Mouse (Mus musculus) embryonic facial prominence, embryonic 14.5 days (tissue): ENCODE measurements around the gene 2210011C24Rik. TPM values are rescaled to one million over a fixed set of nuclear protein-coding genes. Genes with fewer than 3 reads are reported as not detected.

Experiments
- ATAC-seq: fragments of 200-750 bp; cut with Nextera tagmentation; 2 replicates; pipeline ENCODE4 v1.8.0; 2017; ENCODE audit warnings: low read depth, moderate number of reproducible peaks, moderate TSS enrichment
- DNase-seq: peaks from one replicate; pipeline ENCODE4 v3.0.0-alpha.2; 2015; ENCODE audit warnings: low spot score
- H3K27ac ChIP-seq: fragments of 300-500 bp; sonication (generic); replicated peaks from 2 replicates; pipeline ENCODE4 v1.5.1; 2014; ENCODE audit warnings: low read depth, mild to moderate bottlenecking, low read length, moderate library complexity
- H3K27me3 ChIP-seq: fragments of 300-500 bp; sonication (generic); replicated peaks from 2 replicates; pipeline ENCODE4 v1.6.1; 2014; ENCODE audit warnings: low read length; ENCODE audit not compliant: control insufficient read depth, insufficient read depth
- H3K36me3 ChIP-seq: fragments of 300-500 bp; sonication (generic); 2 replicates; pipeline ENCODE4 v1.6.1; 2014; ENCODE audit warnings: low read length, mixed read lengths; ENCODE audit not compliant: control insufficient read depth, insufficient read depth
- H3K4me1 ChIP-seq: fragments of 300-500 bp; sonication (generic); 2 replicates; pipeline ENCODE4 v1.6.1; 2014; ENCODE audit warnings: antibody characterized with exemption, low read length; ENCODE audit not compliant: control insufficient read depth, insufficient read depth
- H3K4me2 ChIP-seq: fragments of 300-500 bp; sonication (generic); 2 replicates; pipeline ENCODE4 v1.6.1; 2014; ENCODE audit warnings: low read depth, mild to moderate bottlenecking, low read length, moderate library complexity, mixed read lengths
- H3K4me3 ChIP-seq: fragments of 300-500 bp; sonication (generic); 2 replicates; pipeline ENCODE4 v1.5.1; 2014; ENCODE audit warnings: low read depth, mild to moderate bottlenecking, low read length
- H3K9ac ChIP-seq: fragments of 300-500 bp; sonication (generic); 2 replicates; pipeline ENCODE4 v1.6.1; 2014; ENCODE audit warnings: low read depth, mild to moderate bottlenecking, low read length, moderate library complexity, mixed read lengths
- H3K9me3 ChIP-seq: fragments of 300-500 bp; sonication (generic); 2 replicates; pipeline ENCODE4 v1.6.1; 2016; ENCODE audit warnings: low read length; ENCODE audit not compliant: control insufficient read depth
- WGBS: fragments of 180-500 bp; shearing (Covaris S2); extraction: QIAGEN DNeasy Blood & Tissue Kit; methylation state at CpG from one replicate; pipeline ENCODE4 v1.1.7; 2014; 5-methylcytosine and 5-hydroxymethylcytosine counted together
- polyA plus RNA-seq: library from polyadenylated mRNA; unstranded; fragments of >200 nt; fragmentation: Nextera tagmentation; extraction: Ambion mirVana; gene quantifications from 2 replicates; pipeline ENCODE4 v1.2.1, GENCODE M21; 2014

The 2210011C24Rik gene
- polyA plus RNA-seq, 1 experiment from 2014 or later: 1.4 TPM

DNA sequence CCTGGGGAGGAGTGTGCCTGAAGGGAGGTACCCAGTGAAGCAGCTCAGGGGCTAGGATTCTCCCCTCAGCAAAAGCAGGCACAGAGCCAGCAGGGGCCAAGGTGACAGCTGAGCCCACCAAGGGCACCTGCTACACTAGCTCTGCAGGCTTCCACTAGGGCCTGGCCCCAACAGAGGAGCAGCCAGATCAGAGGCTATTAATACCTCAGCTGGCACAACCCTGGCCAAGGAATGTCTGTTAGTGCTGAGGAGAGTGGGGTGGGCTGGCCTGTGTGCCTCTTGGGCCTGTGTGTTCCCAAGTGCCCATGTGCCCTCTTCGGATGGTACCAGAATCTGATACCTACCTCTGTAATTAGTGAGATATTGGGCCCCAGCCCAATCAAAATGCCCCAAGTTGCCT lies 31.7 kb downstream of the 2210011C24Rik start:
- peak overlapping the region; percentile 19; the same call in 1 of the 2 replicates for H3K9ac ChIP-seq
- H3K4me2 ChIP-seq: no peak overlapping the region; the same call in 1 of the 2 replicates
- no peaks in the 10 kb centered on the region for H3K9me3 ChIP-seq
- 100% methylated on average over 1 of the region's 1 CpGs for WGBS
- DNase-seq (no peak), ATAC-seq (peak; percentile 62)
- no peak overlapping the region for H3K4me3 ChIP-seq
- H3K27ac ChIP-seq: no peak overlapping the region
- H3K27me3 ChIP-seq: no peaks in the 10 kb centered on the region
- 0 out of 2 replicates have a peak, but pooled peaks cover 6% of the 10 kb centered on the region for H3K4me1 ChIP-seq
- H3K36me3 ChIP-seq: peaks cover 45% of the 10 kb centered on the region

DNA sequence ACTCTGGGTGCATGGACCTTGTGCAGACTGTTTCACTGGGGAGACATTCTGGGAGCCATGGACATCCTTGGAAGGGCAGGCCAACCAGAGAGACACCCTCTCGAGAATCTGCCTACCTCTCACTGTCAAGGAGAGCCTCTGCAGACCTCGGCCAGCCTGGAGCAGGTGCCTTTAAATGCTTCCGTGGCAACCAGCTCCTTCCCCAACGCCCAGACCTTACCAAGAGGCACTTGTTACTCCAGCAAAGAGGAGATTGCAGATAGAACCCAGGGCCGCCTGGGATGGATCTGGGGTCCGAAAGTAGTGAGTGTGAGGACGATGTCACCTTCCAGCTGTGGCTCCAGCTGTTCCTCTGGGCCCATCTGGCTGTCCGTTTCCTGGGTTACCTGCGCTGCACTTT lies 33.8 kb downstream of the 2210011C24Rik start:
- Histone ChIP-seq H3K36me3 (peaks cover 27% of the 10 kb centered on the region), H3K27me3 (no peaks in the 10 kb centered on the region), H3K4me1 (peaks cover 13% of the 10 kb centered on the region), H3K9ac (no peak overlapping the region), H3K4me3 (no peak overlapping the region), H3K4me2 (no peak overlapping the region), H3K27ac (no peak overlapping the region), H3K9me3 (no peaks in the 10 kb centered on the region)
- no peak for DNase-seq
- no peak for ATAC-seq
- 69% methylated on average over 9 of the region's 9 CpGs for WGBS

DNA sequence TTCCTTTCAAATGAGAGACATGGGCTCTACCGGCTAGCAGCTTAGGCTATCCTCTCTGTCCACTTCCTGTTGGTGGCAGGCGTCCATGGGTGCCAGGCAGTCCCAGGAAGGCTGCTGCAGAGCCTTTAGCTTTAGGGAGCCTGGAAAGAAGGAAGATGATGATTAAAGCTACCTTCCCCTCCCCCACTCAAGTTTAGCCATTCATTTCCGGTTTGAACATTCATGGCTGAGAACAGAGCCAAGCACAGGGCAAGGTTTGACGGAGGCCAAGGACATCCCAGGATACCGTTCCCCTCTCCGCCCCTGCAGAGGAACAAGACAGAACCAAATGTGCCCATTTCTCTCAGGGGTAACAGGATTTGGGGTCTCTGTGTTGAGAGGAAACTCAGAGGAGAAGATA lies 34.3 kb downstream of the 2210011C24Rik start:
- DNase-seq: no peak
- no peak overlapping the region for H3K27ac ChIP-seq
- 50% methylated on average over 6 of the region's 6 CpGs for WGBS

DNA sequence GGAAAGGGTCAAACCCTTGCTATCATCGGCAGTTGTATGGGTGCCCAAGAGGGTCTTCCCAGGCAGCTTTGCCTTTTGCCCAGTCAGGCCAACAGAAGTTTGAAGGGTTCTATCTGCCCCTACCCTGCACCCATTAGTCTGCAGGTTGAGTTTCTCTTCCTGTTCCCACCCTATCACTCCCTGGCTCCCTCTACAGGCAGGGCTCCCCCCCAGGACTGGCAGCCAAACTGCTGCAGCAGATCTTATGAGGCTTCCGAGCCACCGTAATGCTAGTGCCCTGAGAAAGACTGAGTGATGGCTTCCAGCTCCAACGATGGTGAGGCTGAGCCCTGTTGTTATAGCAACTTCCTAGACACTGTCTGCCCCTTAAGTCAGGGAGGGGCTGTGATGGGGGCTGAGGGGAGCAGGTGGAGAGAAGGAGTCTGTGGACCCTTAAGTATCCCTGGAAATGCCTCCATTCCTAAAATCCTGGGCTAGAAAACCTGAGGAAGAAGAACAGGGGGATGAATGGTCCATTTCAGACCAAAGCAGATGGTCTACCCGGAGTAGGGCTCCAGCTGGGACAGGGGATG lies 35.1 kb downstream of the 2210011C24Rik start:
- Histone ChIP-seq H3K27me3 (no peaks in the 10 kb centered on the region), H3K27ac (no peak overlapping the region), H3K9ac (no peak overlapping the region), H3K4me3 (no peak overlapping the region), H3K4me2 (no peak overlapping the region), H3K36me3 (peaks cover 13% of the 10 kb centered on the region), H3K9me3 (no peaks in the 10 kb centered on the region), H3K4me1 (peaks cover 15% of the 10 kb centered on the region)
- WGBS: 82% methylated on average over 5 of the region's 5 CpGs
- DNase-seq: no peak
- ATAC-seq: no peak

More for the DNA sequence above, 34.3 kb downstream of the 2210011C24Rik start:
- ATAC-seq: no peak
- Histone ChIP-seq H3K27me3 (no peaks in the 10 kb centered on the region), H3K9me3 (no peaks in the 10 kb centered on the region), H3K36me3 (peaks cover 21% of the 10 kb centered on the region), H3K4me2 (no peak overlapping the region), H3K9ac (no peak overlapping the region), H3K4me1 (peaks cover 13% of the 10 kb centered on the region), H3K4me3 (no peak overlapping the region)

DNA sequence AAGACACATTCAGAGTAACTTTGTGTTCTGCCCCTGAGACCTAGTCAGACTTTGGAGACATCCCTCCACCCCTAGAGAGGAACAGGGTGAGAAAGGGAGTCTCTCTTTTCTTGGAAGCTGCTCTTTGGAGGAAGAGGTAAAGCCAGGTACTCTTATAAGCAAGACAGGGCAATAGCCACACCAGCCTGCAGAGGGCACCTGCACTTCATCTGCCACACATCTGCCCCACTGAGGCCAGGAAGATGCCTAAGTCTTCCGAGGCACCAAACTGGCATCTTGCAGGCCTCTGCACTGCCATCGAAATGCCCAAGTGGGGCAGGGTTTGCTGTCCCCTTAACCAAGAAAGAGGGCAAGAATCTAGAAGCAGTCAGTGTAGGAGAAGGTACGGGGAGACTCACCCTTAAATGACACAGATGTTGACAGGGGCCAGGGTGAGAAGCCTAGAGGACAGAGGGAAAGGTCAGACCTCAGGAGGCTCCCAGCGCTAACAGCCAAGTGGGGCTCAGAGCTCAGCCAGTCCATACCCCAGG lies 35.8 kb downstream of the 2210011C24Rik start:
- WGBS: 83% methylated on average over 4 of the region's 4 CpGs
- no peaks in the 10 kb centered on the region for H3K27me3 ChIP-seq
- no peak overlapping the region for H3K9ac ChIP-seq
- ATAC-seq (no peak), DNase-seq (no peak)
- no peak overlapping the region for H3K4me2 ChIP-seq
- H3K27ac ChIP-seq: no peak overlapping the region
- H3K4me3 ChIP-seq: no peak overlapping the region
- H3K4me1 ChIP-seq: peaks cover 16% of the 10 kb centered on the region
- peaks cover 6% of the 10 kb centered on the region for H3K36me3 ChIP-seq
- H3K9me3 ChIP-seq: no peaks in the 10 kb centered on the region

DNA sequence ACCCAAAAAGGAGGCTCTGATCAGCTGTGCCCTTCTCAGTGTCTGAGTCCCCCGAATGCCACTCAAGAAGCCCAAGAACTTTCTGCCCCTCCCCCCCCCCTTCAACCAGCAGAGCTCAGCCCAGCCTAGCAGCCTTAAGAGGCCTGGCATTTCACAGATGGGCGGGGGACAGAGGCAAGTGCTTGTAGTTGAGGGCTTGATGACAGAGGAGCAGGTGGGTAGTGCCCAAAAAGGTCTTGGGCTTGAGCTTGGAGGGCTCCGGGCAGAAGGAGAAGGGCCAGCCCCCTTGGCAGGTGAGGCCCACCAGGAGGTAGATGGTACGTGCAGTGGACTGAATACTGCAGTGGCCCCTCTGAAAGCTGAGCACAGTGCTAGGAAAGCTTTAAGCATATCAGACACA lies 37.5 kb downstream of the 2210011C24Rik start:
- H3K27ac ChIP-seq: no peak overlapping the region
- peaks cover 5% of the 10 kb centered on the region for H3K36me3 ChIP-seq
- H3K4me2 ChIP-seq: peak overlapping the region; percentile 97
- no peak for ATAC-seq
- H3K27me3 ChIP-seq: no peaks in the 10 kb centered on the region
- peak overlapping the region; percentile 86; the same call in 1 of the 2 replicates for H3K9ac ChIP-seq
- no peak for DNase-seq
- H3K4me1 ChIP-seq: peaks cover 16% of the 10 kb centered on the region
- WGBS: 78% methylated on average over 4 of the region's 4 CpGs
- H3K9me3 ChIP-seq: no peaks in the 10 kb centered on the region
- no peak overlapping the region for H3K4me3 ChIP-seq

DNA sequence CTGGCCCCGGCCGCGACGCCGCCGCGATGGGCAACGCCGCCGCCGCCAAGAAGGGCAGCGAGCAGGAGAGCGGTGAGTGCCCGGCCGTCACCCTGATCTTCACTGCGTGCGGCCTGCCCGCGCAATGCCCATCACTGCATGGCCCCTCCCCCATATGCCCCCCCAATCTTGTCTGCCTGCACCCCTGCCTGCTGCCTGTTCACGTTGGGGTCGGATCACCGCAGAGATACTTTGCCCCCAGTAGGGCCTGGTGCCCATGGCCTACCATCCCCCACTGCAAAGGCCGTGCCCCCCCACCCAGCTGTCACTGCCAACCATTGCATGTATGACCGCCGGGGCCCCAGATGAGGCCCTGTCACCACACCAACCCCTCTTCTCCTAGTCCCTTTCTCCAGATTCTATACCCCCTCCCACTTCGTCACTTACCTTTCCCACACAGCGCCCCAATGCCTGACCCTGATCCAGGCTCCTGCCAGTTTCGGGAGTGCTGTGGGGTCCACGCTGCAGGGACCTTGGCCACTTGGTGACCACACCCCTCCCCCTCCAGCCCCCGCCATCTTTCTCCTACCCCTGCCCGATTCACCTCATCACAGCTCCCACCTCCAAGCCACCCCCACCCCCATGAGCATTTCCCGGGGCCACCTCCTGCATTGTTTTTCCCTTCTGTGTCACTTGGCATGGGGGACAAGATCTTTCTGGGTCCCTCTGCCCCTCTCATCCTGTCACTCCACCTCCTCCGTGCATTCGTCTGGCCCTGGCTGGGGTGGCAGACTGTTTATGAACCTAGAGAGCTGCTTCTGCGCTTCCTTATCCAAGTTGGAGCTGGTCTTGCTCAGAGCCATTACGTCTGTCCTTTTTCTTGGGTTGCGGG lies 38.6 kb downstream of the 2210011C24Rik start:
- Histone ChIP-seq H3K4me1 (peaks cover 16% of the 10 kb centered on the region), H3K27me3 (no peaks in the 10 kb centered on the region), H3K36me3 (peaks cover 16% of the 10 kb centered on the region), H3K4me3 (peak overlapping the region; percentile 93), H3K9me3 (no peaks in the 10 kb centered on the region), H3K4me2 (peak overlapping the region; percentile 97), H3K9ac (peak overlapping the region; percentile 86), H3K27ac (peak overlapping the region; percentile 61)
- DNase-seq: peak; percentile 8
- peak; percentile 10; the same call in 1 of the 2 replicates for ATAC-seq
- WGBS: 4% methylated on average over 30 of the region's 37 CpGs

DNA sequence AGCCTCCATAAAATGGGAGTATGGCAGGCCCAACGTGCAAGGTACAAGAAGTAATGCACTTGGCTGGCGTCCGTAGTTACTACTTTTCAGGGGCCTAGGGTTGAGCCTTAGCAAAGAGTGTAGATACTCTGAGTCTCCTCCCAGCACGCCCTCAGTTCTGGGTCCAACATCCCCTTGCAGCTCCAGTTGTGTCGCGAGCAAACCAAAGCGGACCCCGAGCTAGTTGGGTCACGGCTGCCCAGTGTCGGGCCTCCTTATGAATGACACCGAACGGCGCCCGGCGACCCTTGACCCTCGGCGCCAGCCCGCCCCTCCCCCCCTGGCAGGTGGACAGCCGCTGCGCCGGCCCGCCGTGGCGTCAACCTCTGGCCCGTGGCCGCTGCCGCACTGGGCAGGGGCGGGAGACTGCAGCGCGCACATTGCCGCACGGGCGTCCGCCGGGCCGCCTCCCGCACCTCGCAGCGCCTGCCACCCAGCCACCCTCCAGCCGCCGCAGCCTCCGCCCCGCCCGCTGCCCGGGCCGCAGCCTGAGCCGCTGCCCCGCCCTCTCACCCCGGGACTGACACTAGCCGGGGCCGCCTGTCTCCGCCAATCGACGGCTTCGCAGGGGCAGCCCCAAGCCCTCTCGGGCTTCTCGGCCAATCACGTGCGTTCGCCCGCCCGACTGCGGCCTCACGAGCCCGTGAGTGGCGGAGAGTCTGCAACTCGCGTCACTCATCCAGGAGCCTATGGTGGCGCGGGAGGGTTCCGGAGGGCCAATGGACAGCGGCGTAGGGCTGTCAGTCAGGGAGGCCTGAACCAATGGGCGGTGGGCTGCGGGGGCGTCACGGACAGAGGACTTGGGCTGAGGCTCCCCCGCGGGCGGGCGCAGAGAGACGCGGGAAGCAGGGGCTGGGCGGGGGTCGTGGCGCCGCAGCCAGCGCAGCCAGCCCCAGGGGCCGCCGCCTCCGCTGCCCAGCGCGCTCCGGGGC lies 39.5 kb downstream of the 2210011C24Rik start, which contains the start of gene Prkaca:
Gene Prkaca, plus strand, starts transcription at position 844 of the 971 bp plus-strand sequence.
- H3K4me3 ChIP-seq: peak within 1 kb of the TSS; percentile 93
- H3K9ac ChIP-seq: peak within 1 kb of the TSS; percentile 86
- peaks cover 24% of the 10 kb centered on the region for H3K36me3 ChIP-seq
- H3K27me3 ChIP-seq: no peaks in the 10 kb centered on the region
- peak within 1 kb of the TSS; percentile 97 for H3K4me2 ChIP-seq
- ATAC-seq: peak; percentile 100
- peaks cover 13% of the 10 kb centered on the region for H3K4me1 ChIP-seq
- H3K9me3 ChIP-seq: no peaks in the 10 kb centered on the region
- DNase-seq: peak; percentile 100
- WGBS: 1% methylated on average over 25 of the region's 94 CpGs
- peak within 1 kb of the TSS; percentile 65 for H3K27ac ChIP-seq
